Mouse (Mus musculus): ENCODE results near the gene Pcdh7. TPM values are rescaled to one million over a fixed set of nuclear protein-coding genes. Genes with fewer than 3 reads are reported as not detected.

The Pcdh7 gene
- polyA plus RNA-seq, 1 experiment from 2014 or later: 6.8 TPM

DNA sequence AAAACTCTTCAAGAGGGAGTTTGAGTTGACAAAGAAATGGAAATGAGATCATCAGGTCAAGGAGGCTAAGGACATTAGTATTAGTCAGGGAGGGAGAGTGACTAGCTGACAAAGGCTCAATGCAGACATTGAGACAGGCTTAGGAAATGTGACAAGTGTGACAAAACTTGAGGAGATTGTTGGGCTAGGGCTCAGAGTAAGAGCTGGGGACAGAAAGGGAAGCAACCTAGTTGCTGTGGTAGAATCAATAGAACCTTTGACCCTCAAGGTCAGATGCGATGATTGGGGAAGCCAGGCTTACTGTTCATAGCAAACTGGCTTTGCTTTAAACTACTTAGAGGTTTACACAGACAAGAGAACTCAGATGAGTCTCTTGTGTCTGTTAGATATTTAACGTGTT lies 303.6 kb downstream of the Pcdh7 start:
- no peaks in the 10 kb centered on the region for H3K27me3 ChIP-seq (ENCODE audit: control insufficient read depth, insufficient read depth, low read length)
- H3K4me3 ChIP-seq (ENCODE audit: low read depth, low read length): no peak overlapping the region
- H3K27ac ChIP-seq (replicated peaks; ENCODE audit: low read depth, low read length): no peak overlapping the region
- DNase-seq (ENCODE audit: low spot score) (no peak), ATAC-seq (ENCODE audit: insufficient number of reproducible peaks, low FRiP score, low TSS enrichment, low read depth) (no peak)
- no peak overlapping the region for H3K9ac ChIP-seq (ENCODE audit: low read length)
- no peaks in the 10 kb centered on the region for H3K9me3 ChIP-seq (ENCODE audit: control insufficient read depth, low read length)
- 82% methylated on average over 2 of the region's 2 CpGs for WGBS
- H3K36me3 ChIP-seq (ENCODE audit: control insufficient read depth, insufficient read depth, low read length): no peaks in the 10 kb centered on the region
- no peak overlapping the region for H3K4me2 ChIP-seq (ENCODE audit: low read depth, severe bottlenecking)
- no peaks in the 10 kb centered on the region for H3K4me1 ChIP-seq (ENCODE audit: control insufficient read depth, insufficient read depth, low read length)

DNA sequence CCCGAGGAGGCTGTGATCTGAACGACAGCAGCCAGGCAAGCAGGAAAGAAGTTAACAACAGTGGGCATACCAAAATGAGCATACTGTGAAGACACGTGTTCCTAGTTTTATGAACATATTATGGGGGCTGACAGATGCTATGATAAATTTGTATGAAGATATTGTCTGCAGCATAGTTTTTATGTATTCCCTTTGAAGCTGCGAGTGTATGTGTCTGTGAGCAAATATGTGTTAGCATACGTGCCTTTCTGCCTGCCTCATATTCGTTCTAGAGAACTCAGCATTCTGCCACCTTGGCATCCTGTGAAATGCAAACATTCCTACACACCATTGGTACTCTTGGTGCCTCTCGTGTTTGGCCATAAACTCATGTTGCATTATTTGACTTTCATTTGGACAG lies 307.4 kb downstream of the Pcdh7 start:
- no peak overlapping the region for H3K4me3 ChIP-seq (ENCODE audit: low read depth, low read length)
- ATAC-seq (ENCODE audit: insufficient number of reproducible peaks, low FRiP score, low TSS enrichment, low read depth) (no peak), DNase-seq (ENCODE audit: low spot score) (no peak)
- no peaks in the 10 kb centered on the region for H3K9me3 ChIP-seq (ENCODE audit: control insufficient read depth, low read length)
- no peak overlapping the region for H3K27ac ChIP-seq (replicated peaks; ENCODE audit: low read depth, low read length)
- no peak overlapping the region for H3K9ac ChIP-seq (ENCODE audit: low read length)
- no peaks in the 10 kb centered on the region for H3K4me1 ChIP-seq (ENCODE audit: control insufficient read depth, insufficient read depth, low read length)
- no peaks in the 10 kb centered on the region for H3K36me3 ChIP-seq (ENCODE audit: control insufficient read depth, insufficient read depth, low read length)
- no peaks in the 10 kb centered on the region for H3K27me3 ChIP-seq (ENCODE audit: control insufficient read depth, insufficient read depth, low read length)
- WGBS: 78% methylated on average over 7 of the region's 7 CpGs
- H3K4me2 ChIP-seq (ENCODE audit: low read depth, severe bottlenecking): no peak overlapping the region

GRCm38 (mm10) chr5:58025759-58026158 lies 308.0 kb downstream of the Pcdh7 start:
- WGBS: 46% methylated on average over 8 of the region's 8 CpGs
- Histone ChIP-seq H3K4me3 (ENCODE audit: low read depth, low read length) (no peak overlapping the region), H3K9me3 (ENCODE audit: control insufficient read depth, low read length) (no peaks in the 10 kb centered on the region), H3K27ac (replicated peaks; ENCODE audit: low read depth, low read length) (no peak overlapping the region), H3K4me1 (ENCODE audit: control insufficient read depth, insufficient read depth, low read length) (no peaks in the 10 kb centered on the region), H3K9ac (ENCODE audit: low read length) (no peak overlapping the region), H3K36me3 (ENCODE audit: control insufficient read depth, insufficient read depth, low read length) (no peaks in the 10 kb centered on the region), H3K4me2 (ENCODE audit: low read depth, severe bottlenecking) (no peak overlapping the region), H3K27me3 (ENCODE audit: control insufficient read depth, insufficient read depth, low read length) (no peaks in the 10 kb centered on the region)
- peak; percentile 33 for DNase-seq (ENCODE audit: low spot score)
- no peak for ATAC-seq (ENCODE audit: insufficient number of reproducible peaks, low FRiP score, low TSS enrichment, low read depth)

GRCm38 (mm10) chr5:58039875-58040274 lies 322.1 kb downstream of the Pcdh7 start:
- Histone ChIP-seq H3K36me3 (ENCODE audit: control insufficient read depth, insufficient read depth, low read length) (no peaks in the 10 kb centered on the region), H3K4me1 (ENCODE audit: control insufficient read depth, insufficient read depth, low read length) (no peaks in the 10 kb centered on the region), H3K4me3 (ENCODE audit: low read depth, low read length) (no peak overlapping the region), H3K9me3 (ENCODE audit: control insufficient read depth, low read length) (no peaks in the 10 kb centered on the region), H3K4me2 (ENCODE audit: low read depth, severe bottlenecking) (no peak overlapping the region), H3K27ac (replicated peaks; ENCODE audit: low read depth, low read length) (no peak overlapping the region), H3K9ac (ENCODE audit: low read length) (no peak overlapping the region), H3K27me3 (ENCODE audit: control insufficient read depth, insufficient read depth, low read length) (no peaks in the 10 kb centered on the region)
- ATAC-seq (ENCODE audit: insufficient number of reproducible peaks, low FRiP score, low TSS enrichment, low read depth) (no peak), DNase-seq (ENCODE audit: low spot score) (no peak)
- 65% methylated on average over 3 of the region's 3 CpGs for WGBS

DNA sequence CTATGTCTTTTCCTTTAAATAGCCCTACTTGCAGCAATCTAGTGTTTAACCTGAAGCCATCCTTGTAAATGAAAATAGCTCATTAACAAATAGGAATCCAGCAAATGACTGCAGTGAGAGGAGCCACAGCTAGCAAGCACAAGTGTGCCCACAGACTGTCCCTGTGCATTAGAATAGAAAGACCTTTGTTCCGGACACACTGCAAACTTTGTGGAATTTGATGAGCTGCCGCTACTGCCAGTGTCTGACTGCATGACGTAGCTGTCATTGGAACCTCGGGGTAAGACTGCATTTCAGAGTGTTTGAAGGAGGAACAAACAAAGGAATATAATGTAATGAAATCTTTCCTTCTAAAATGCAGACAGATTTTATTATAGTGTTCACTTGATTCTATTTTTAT lies 326.4 kb downstream of the Pcdh7 start:
- Histone ChIP-seq H3K36me3 (ENCODE audit: control insufficient read depth, insufficient read depth, low read length) (no peaks in the 10 kb centered on the region), H3K4me3 (ENCODE audit: low read depth, low read length) (no peak overlapping the region), H3K9me3 (ENCODE audit: control insufficient read depth, low read length) (no peaks in the 10 kb centered on the region), H3K4me1 (ENCODE audit: control insufficient read depth, insufficient read depth, low read length) (no peaks in the 10 kb centered on the region), H3K4me2 (ENCODE audit: low read depth, severe bottlenecking) (no peak overlapping the region), H3K9ac (ENCODE audit: low read length) (no peak overlapping the region), H3K27me3 (ENCODE audit: control insufficient read depth, insufficient read depth, low read length) (no peaks in the 10 kb centered on the region), H3K27ac (replicated peaks; ENCODE audit: low read depth, low read length) (no peak overlapping the region)
- ATAC-seq (ENCODE audit: insufficient number of reproducible peaks, low FRiP score, low TSS enrichment, low read depth) (no peak), DNase-seq (ENCODE audit: low spot score) (no peak)
- 78% methylated on average over 4 of the region's 4 CpGs for WGBS

GRCm38 (mm10) chr5:58081054-58081453 lies 363.3 kb downstream of the Pcdh7 start:
- Histone ChIP-seq H3K27ac (replicated peaks; ENCODE audit: low read depth, low read length) (no peak overlapping the region), H3K9me3 (ENCODE audit: control insufficient read depth, low read length) (no peaks in the 10 kb centered on the region), H3K4me3 (ENCODE audit: low read depth, low read length) (no peak overlapping the region), H3K4me1 (ENCODE audit: control insufficient read depth, insufficient read depth, low read length) (no peaks in the 10 kb centered on the region), H3K36me3 (ENCODE audit: control insufficient read depth, insufficient read depth, low read length) (no peaks in the 10 kb centered on the region), H3K9ac (ENCODE audit: low read length) (no peak overlapping the region), H3K27me3 (ENCODE audit: control insufficient read depth, insufficient read depth, low read length) (no peaks in the 10 kb centered on the region), H3K4me2 (ENCODE audit: low read depth, severe bottlenecking) (no peak overlapping the region)
- 83% methylated on average over 4 of the region's 4 CpGs for WGBS
- no peak for DNase-seq (ENCODE audit: low spot score)
- no peak for ATAC-seq (ENCODE audit: insufficient number of reproducible peaks, low FRiP score, low TSS enrichment, low read depth)

DNA sequence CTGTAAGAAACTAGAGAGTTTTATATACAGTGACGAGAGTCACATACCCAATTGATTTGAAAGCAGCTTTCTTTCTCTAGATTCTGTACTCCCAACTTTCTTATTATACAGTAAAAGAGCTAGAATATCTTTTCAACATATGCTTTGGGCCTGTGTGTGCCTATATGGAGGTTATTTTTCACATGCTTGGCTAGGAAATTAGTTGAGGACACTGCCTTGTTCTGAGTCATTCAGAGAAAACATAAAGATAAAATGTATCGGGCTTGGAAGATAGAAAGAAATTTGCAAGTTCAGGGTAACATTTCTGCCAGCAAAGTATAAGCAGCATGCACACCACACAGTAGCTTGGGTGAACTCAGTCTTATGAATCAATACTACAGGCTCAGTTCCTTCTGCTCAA lies 364.5 kb downstream of the Pcdh7 start:
- no peaks in the 10 kb centered on the region for H3K4me1 ChIP-seq (ENCODE audit: control insufficient read depth, insufficient read depth, low read length)
- H3K4me2 ChIP-seq (ENCODE audit: low read depth, severe bottlenecking): no peak overlapping the region
- WGBS: 98% methylated on average over 2 of the region's 2 CpGs
- H3K9ac ChIP-seq (ENCODE audit: low read length): no peak overlapping the region
- no peaks in the 10 kb centered on the region for H3K27me3 ChIP-seq (ENCODE audit: control insufficient read depth, insufficient read depth, low read length)
- DNase-seq (ENCODE audit: low spot score) (no peak), ATAC-seq (ENCODE audit: insufficient number of reproducible peaks, low FRiP score, low TSS enrichment, low read depth) (no peak)
- H3K36me3 ChIP-seq (ENCODE audit: control insufficient read depth, insufficient read depth, low read length): no peaks in the 10 kb centered on the region
- no peak overlapping the region for H3K4me3 ChIP-seq (ENCODE audit: low read depth, low read length)
- H3K9me3 ChIP-seq (ENCODE audit: control insufficient read depth, low read length): no peaks in the 10 kb centered on the region
- no peak overlapping the region for H3K27ac ChIP-seq (replicated peaks; ENCODE audit: low read depth, low read length)

- no peak for ATAC-seq (ENCODE audit: insufficient number of reproducible peaks, low FRiP score, low TSS enrichment, low read depth)
- no peak overlapping the region for H3K4me2 ChIP-seq (ENCODE audit: low read depth, severe bottlenecking)
These were observed 365.3 kb downstream of the Pcdh7 start for GRCm38 (mm10) chr5:58083056-58083455.

GRCm38 (mm10) chr5:58083972-58084371 lies 366.2 kb downstream of the Pcdh7 start:
- ATAC-seq (ENCODE audit: insufficient number of reproducible peaks, low FRiP score, low TSS enrichment, low read depth) (no peak), DNase-seq (ENCODE audit: low spot score) (no peak)
- Histone ChIP-seq H3K4me1 (ENCODE audit: control insufficient read depth, insufficient read depth, low read length) (no peaks in the 10 kb centered on the region), H3K9ac (ENCODE audit: low read length) (no peak overlapping the region), H3K36me3 (ENCODE audit: control insufficient read depth, insufficient read depth, low read length) (no peaks in the 10 kb centered on the region), H3K9me3 (ENCODE audit: control insufficient read depth, low read length) (no peaks in the 10 kb centered on the region), H3K4me2 (ENCODE audit: low read depth, severe bottlenecking) (no peak overlapping the region), H3K4me3 (ENCODE audit: low read depth, low read length) (no peak overlapping the region), H3K27ac (replicated peaks; ENCODE audit: low read depth, low read length) (no peak overlapping the region), H3K27me3 (ENCODE audit: control insufficient read depth, insufficient read depth, low read length) (no peaks in the 10 kb centered on the region)
- 80% methylated on average over 6 of the region's 6 CpGs for WGBS

More at GRCm38 (mm10) chr5:58083056-58083455, 365.3 kb downstream of the Pcdh7 start:
- Histone ChIP-seq H3K4me1 (ENCODE audit: control insufficient read depth, insufficient read depth, low read length) (no peaks in the 10 kb centered on the region), H3K4me3 (ENCODE audit: low read depth, low read length) (no peak overlapping the region), H3K36me3 (ENCODE audit: control insufficient read depth, insufficient read depth, low read length) (no peaks in the 10 kb centered on the region), H3K27ac (replicated peaks; ENCODE audit: low read depth, low read length) (no peak overlapping the region), H3K27me3 (ENCODE audit: control insufficient read depth, insufficient read depth, low read length) (no peaks in the 10 kb centered on the region), H3K9ac (ENCODE audit: low read length) (no peak overlapping the region), H3K9me3 (ENCODE audit: control insufficient read depth, low read length) (no peaks in the 10 kb centered on the region)
- 94% methylated on average over 3 of the region's 3 CpGs for WGBS
- no peak for DNase-seq (ENCODE audit: low spot score)
